Mouse (Mus musculus) E14TG2a.4 (cell line): Measurements from ENCODE around the gene Stxbp6.

Experiments
- CTCF ChIP-seq: conservative IDR thresholded peaks from 2 replicates; pipeline ENCODE4 v1.5.1; 2014; ENCODE audit warnings: low read length
- NANOG ChIP-seq: IDR thresholded peaks from 2 replicates; pipeline ENCODE4 v1.6.1; 2014; ENCODE audit warnings: borderline replicate concordance, low read length, mixed read lengths
- POU5F1 ChIP-seq: IDR thresholded peaks from 2 replicates; pipeline ENCODE4 v1.6.1; 2014; ENCODE audit warnings: low read length, borderline replicate concordance

GRCm38 (mm10) chr12:45074611-45075342 is at the start of gene Stxbp6:
- TF ChIP-seq CTCF = no peak
- TF ChIP-seq POU5F1 = no peak
- TF ChIP-seq NANOG = no peak
